Mouse (Mus musculus) heart, embryonic 16.5 days (tissue): ENCODE results near the gene Zfr. TPM values are rescaled to one million over a fixed set of nuclear protein-coding genes. Genes with fewer than 3 reads are reported as not detected.
A peak's percentile ranks its signal among the peaks of the same experiment; 100 is the strongest.
"Not testable (repeated sequence)": the region's sequence is repeated elsewhere in the genome, so short reads cannot be mapped to it uniquely, and the experiment has no call there.

Source experiments
- ATAC-seq: fragments of 200-750 bp; cut with Nextera tagmentation; replicated peaks from 2 replicates; pipeline ENCODE4 v1.8.0; 2017; ENCODE audit warnings: moderate number of reproducible peaks; ENCODE audit not compliant: insufficient read depth, low FRiP score; ENCODE audit errors: extremely low read depth
- H3K27ac ChIP-seq: fragments of 300-500 bp; sonication (generic); 2 replicates; pipeline ENCODE4 v1.5.1; 2014; ENCODE audit warnings: mild to moderate bottlenecking, low read length, control low read depth, moderate library complexity
- H3K27me3 ChIP-seq: fragments of 300-500 bp; sonication (generic); 2 replicates; pipeline ENCODE4 v1.6.1; 2014; ENCODE audit warnings: low read length, mixed read lengths; ENCODE audit not compliant: control insufficient read depth, insufficient read depth
- H3K36me3 ChIP-seq: fragments of 300-500 bp; sonication (generic); 2 replicates; pipeline ENCODE4 v1.6.1; 2014; ENCODE audit not compliant: control insufficient read depth, insufficient read depth
- H3K4me1 ChIP-seq: fragments of 300-500 bp; sonication (generic); 2 replicates; pipeline ENCODE4 v1.6.1; 2014; ENCODE audit warnings: low read length, mixed read lengths; ENCODE audit not compliant: control insufficient read depth, insufficient read depth
- H3K4me2 ChIP-seq: fragments of 300-500 bp; sonication (generic); 2 replicates; pipeline ENCODE4 v1.6.1; 2014; ENCODE audit warnings: low read depth, mild to moderate bottlenecking, control low read depth, low read length
- H3K4me3 ChIP-seq: fragments of 300-500 bp; sonication (generic); 2 replicates; pipeline ENCODE4 v1.5.1; 2014; ENCODE audit warnings: mild to moderate bottlenecking, control low read depth, low read length
- H3K9ac ChIP-seq: fragments of 300-500 bp; sonication (generic); 2 replicates; pipeline ENCODE4 v1.6.1; 2014; ENCODE audit warnings: low read length, control low read depth
- H3K9me3 ChIP-seq: fragments of 300-500 bp; sonication (generic); replicated peaks from 2 replicates; pipeline ENCODE4 v1.6.1; 2016; ENCODE audit warnings: low read length; ENCODE audit not compliant: control insufficient read depth
- WGBS: fragments of 180-500 bp; shearing (Covaris S2); extraction: QIAGEN DNeasy Blood & Tissue Kit; methylation state at CpG from one replicate; pipeline ENCODE4 v1.1.7; 2014; 5-methylcytosine and 5-hydroxymethylcytosine counted together
- polyA plus RNA-seq: library from polyadenylated mRNA; unstranded; fragments of >200 nt; fragmentation: Nextera tagmentation; extraction: Ambion mirVana; gene quantifications from 2 replicates; pipeline ENCODE4 v1.2.1, GENCODE M21; 2015

The Zfr gene
- polyA plus RNA-seq, 1 experiment from 2014 or later, result 89.4 TPM

DNA sequence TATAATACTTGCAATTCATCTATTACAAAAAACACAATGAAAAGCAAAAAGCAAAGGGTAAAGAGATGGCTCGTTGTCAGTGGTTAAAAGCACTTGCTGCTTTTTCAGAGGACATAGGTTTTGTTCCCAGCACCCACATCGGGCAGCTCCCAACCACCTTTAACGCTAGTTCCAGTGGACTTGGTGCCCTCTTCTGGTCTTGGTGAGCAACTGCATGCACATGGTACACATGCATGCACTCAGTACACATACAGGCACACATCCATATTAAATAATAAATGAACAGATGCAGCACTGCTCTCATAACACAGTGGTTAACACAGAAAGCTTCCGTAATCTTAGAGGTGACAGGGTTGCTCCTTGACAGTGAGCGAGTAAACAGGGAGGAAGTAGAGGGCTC is 20.3 kb upstream of the Zfr start:
- WGBS, result 89% methylated on average over 5 of the region's 5 CpGs
- no peaks in the 10 kb centered on the region for H3K36me3 ChIP-seq
- H3K9ac ChIP-seq, result no peak overlapping the region
- H3K9me3 ChIP-seq, result 0 out of 2 replicates have a peak, but pooled peaks cover 2% of the 10 kb centered on the region
- H3K27ac ChIP-seq, result no peak overlapping the region
- H3K4me1 ChIP-seq, result no peaks in the 10 kb centered on the region
- H3K27me3 ChIP-seq, result no peaks in the 10 kb centered on the region
- no peak overlapping the region for H3K4me3 ChIP-seq
- no peak overlapping the region for H3K4me2 ChIP-seq
- ATAC-seq, result no peak

DNA sequence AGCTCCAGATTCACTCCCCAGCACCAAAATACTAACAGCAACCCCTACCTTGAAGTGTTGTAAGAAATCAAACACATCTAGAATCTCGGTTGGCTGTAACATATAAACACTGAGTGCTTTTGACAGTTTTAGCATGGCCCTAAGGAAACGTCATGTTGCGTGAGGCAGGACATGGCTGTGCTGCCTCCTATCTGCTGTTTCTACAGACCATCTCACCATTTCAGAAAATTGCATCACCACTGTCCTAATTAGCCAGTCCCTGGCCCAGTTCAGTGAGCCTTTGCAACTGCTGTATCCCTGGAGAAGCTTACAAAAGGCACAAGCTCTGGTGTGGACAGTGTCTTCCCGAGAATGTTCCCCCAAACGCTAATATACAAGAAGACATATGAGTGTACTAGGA is 16.7 kb upstream of the Zfr start:
- no peaks in the 10 kb centered on the region for H3K4me1 ChIP-seq
- no peak overlapping the region for H3K9ac ChIP-seq
- H3K4me2 ChIP-seq, result no peak overlapping the region
- no peaks in the 10 kb centered on the region for H3K27me3 ChIP-seq
- ATAC-seq, result no peak
- H3K36me3 ChIP-seq, result no peaks in the 10 kb centered on the region
- 0 out of 2 replicates have a peak, but pooled peaks cover 2% of the 10 kb centered on the region for H3K9me3 ChIP-seq
- no peak overlapping the region for H3K27ac ChIP-seq
- no peak overlapping the region for H3K4me3 ChIP-seq
- WGBS, result 67% methylated on average over 5 of the region's 5 CpGs

DNA sequence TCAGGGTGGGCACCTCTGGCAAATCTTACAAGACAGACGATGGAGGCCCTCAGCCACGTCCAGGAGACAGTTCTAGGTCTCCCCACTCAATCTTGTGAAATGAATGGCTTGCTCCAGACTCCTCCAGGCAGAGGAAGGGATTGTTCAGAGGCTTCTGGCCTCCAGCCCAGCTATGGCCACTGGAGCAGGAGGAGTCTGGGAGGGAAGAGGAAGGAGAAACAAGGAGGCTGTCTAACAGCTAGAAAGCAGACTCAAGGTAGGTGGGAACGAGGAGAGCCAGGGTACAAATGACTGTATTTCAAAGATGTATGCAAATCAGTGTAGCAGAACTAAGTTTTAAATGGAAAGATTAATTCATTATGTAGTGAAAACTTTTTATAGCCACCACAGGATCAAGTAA is 13.9 kb upstream of the Zfr start:
- H3K9ac ChIP-seq, result no peak overlapping the region
- no peak overlapping the region for H3K4me3 ChIP-seq
- 0 out of 2 replicates have a peak, but pooled peaks have one; percentile 41 for ATAC-seq
- H3K27me3 ChIP-seq, result no peaks in the 10 kb centered on the region
- H3K4me2 ChIP-seq, result no peak overlapping the region
- no peak overlapping the region for H3K27ac ChIP-seq
- no peaks in the 10 kb centered on the region for H3K9me3 ChIP-seq
- H3K36me3 ChIP-seq, result no peaks in the 10 kb centered on the region
- H3K4me1 ChIP-seq, result no peaks in the 10 kb centered on the region
- 46% methylated on average over 3 of the region's 3 CpGs for WGBS

DNA sequence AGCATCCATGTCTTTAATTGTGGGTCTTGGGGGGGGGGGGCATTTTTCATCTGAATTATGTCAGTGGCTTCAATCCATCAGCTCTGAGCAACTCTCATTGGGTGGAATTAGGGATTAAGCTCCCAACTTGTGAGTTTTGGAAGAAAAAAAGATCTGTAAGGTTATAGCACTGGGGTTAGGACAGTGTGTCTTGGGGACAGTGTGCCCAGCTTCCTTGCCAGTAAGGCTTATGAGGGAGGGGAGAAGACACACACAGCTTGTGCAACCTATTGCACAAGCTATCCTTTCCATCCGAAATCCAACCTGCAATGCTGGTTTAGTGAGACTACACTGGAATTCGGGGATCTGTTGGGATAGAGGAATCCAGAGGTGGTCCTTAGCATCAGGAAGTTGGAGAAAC is 12.8 kb upstream of the Zfr start:
- WGBS, result 76% methylated on average over 2 of the region's 2 CpGs

DNA sequence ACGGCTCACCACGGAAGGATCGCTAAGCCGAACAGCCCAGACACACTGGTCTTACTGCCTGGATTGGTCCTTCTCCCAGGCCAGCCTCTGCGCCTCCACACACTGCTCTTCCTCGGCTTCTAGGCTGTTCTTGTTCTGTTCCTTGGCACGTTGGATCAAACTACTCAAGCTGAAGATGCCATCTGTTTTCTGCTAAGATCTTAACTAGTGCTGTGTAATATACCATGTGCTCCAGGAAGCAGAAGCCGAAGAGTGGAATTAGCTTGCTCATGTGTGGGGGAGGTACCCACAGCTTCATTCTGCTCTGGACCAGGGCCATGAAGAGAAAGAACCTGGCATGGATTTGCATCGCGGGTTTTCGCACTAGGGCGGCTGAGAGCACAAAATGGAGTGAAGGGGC is 11.2 kb upstream of the Zfr start:
- no peaks in the 10 kb centered on the region for H3K9me3 ChIP-seq
- H3K9ac ChIP-seq, result no peak overlapping the region
- H3K36me3 ChIP-seq, result no peaks in the 10 kb centered on the region
- H3K4me3 ChIP-seq, result no peak overlapping the region
- no peak for ATAC-seq
- H3K27me3 ChIP-seq, result no peaks in the 10 kb centered on the region
- 87% methylated on average over 12 of the region's 12 CpGs for WGBS
- no peak overlapping the region for H3K4me2 ChIP-seq
- H3K27ac ChIP-seq, result no peak overlapping the region
- H3K4me1 ChIP-seq, result peaks cover 6% of the 10 kb centered on the region

More for the DNA sequence above, 12.8 kb upstream of the Zfr start:
- ATAC-seq, result no peak
- Histone ChIP-seq H3K36me3 (no peaks in the 10 kb centered on the region), H3K4me1 (no peaks in the 10 kb centered on the region), H3K4me2 (no peak overlapping the region), H3K27ac (no peak overlapping the region), H3K27me3 (no peaks in the 10 kb centered on the region), H3K9me3 (no peaks in the 10 kb centered on the region), H3K9ac (no peak overlapping the region), H3K4me3 (no peak overlapping the region)

DNA sequence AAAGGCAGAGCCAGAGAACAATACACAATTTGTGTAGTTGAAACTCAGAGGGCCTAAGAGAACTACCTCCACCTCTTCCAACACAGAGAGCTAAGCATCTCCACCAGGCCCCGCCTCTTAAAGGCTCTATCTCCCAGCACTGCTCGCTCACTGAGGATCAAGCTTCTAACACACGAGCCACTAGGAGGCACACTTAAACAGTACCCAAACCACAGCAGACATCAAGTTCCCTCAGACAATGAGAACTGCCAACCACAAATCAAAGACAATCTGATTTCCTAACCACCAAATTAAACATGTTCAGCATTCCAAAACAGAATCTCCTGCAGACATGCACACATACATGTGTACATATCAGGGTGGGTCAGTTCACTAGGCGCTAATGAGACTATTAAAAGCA is 9.4 kb upstream of the Zfr start:
- Histone ChIP-seq H3K36me3 (no peaks in the 10 kb centered on the region), H3K27ac (no peak overlapping the region), H3K9me3 (no peaks in the 10 kb centered on the region), H3K4me3 (no peak overlapping the region), H3K4me2 (no peak overlapping the region), H3K4me1 (peaks cover 11% of the 10 kb centered on the region), H3K9ac (no peak overlapping the region), H3K27me3 (no peaks in the 10 kb centered on the region)
- WGBS, result 77% methylated on average over 4 of the region's 4 CpGs
- ATAC-seq, result no peak

DNA sequence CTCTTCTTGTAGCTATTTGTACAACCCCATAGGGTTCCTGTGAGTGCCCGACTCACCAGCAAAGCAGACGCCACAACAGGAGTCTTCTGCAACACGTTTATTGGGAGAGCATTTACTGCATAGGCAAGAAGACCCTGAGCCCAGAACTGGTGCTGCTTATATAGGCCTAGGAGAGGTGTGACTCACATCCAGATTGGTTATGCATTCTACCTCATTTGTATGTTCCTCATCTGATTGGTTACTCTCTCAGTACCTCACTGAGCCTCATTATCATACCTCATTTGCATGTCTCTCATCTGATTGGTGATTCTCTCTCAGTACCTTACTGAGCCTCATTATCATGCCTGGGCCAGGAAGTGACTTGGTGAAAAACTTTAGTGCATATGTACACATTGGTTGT is 8.7 kb upstream of the Zfr start:
- not testable (repeated sequence) for H3K27ac ChIP-seq, H3K9me3 ChIP-seq, H3K36me3 ChIP-seq, H3K9ac ChIP-seq, ATAC-seq, H3K27me3 ChIP-seq, H3K4me2 ChIP-seq, H3K4me3 ChIP-seq
- H3K4me1 ChIP-seq, result peaks cover 11% of the 10 kb centered on the region
- WGBS, result 84% methylated on average over 3 of the region's 3 CpGs

DNA sequence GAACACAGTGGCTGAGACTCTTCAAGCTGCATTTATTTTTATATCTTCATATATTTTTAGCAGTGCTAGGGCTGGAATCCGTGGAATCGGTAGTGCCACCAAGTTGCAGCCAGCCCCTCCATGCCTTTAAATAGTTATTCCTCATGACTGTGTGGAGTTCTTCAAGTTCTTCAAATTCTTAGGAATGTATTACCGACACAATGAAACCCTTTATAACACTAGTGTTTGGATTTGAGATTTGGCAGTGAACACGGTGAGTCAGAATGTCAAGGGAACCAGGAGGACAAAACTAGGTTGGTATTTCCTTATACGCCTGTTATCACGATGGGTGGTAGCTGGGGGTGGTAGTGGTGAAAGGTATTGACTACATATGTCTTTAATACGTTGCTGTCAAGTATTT is 6.4 kb upstream of the Zfr start:
- H3K36me3 ChIP-seq, result no peaks in the 10 kb centered on the region
- peak overlapping the region; percentile 86 for H3K27ac ChIP-seq
- peak overlapping the region; percentile 22; the same call in 1 of the 2 replicates for H3K4me2 ChIP-seq
- H3K9ac ChIP-seq, result no peak overlapping the region
- WGBS, result 19% methylated on average over 7 of the region's 7 CpGs
- no peaks in the 10 kb centered on the region for H3K27me3 ChIP-seq
- no peaks in the 10 kb centered on the region for H3K9me3 ChIP-seq
- ATAC-seq, result peak; percentile 71
- no peak overlapping the region for H3K4me3 ChIP-seq
- H3K4me1 ChIP-seq, result peaks cover 11% of the 10 kb centered on the region

DNA sequence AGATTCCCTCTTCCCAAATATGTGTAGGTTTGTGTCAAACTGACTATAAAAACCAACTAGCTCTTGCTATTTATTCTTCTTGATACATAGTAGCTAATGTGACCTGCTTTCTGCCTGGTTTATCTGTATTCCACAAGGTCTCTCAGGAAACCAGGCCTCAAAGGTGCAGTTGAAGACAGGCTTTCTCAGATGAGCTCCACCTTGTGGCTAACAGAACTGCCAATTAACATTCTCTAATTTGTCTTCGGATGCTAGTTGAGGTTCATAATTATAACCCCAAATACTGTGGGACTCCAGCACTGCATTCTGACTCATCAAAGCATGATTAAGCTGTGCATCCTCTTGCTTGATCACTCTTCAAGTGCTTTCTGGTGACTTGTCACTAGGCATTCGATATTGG is 4.2 kb upstream of the Zfr start:
- no peak overlapping the region for H3K9ac ChIP-seq
- WGBS, result 68% methylated on average over 2 of the region's 2 CpGs
- H3K36me3 ChIP-seq, result no peaks in the 10 kb centered on the region
- no peak overlapping the region for H3K4me2 ChIP-seq
- no peak overlapping the region for H3K4me3 ChIP-seq
- no peaks in the 10 kb centered on the region for H3K27me3 ChIP-seq
- no peak overlapping the region for H3K27ac ChIP-seq
- H3K4me1 ChIP-seq, result peaks cover 16% of the 10 kb centered on the region
- no peak for ATAC-seq
- H3K9me3 ChIP-seq, result no peaks in the 10 kb centered on the region

DNA sequence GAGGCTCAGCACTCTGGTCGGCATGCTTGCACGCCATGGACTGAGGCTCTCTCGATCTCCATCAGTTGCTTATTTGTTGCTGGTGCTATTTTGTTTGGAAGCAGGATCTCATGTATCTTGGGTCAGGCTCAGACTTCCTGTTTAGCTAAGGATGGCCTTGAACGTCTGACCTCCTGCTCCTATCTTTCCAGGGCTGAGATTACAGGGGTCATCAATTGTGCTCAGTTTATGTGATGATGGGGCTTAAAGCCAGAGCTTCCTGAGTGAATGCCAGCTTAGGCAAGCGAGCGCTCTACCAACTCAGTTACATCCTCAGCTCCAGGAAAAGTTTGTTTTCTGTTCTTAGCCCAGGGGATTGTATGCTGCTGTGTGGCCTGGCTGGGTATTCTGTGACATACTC is 3.1 kb upstream of the Zfr start:
- Histone ChIP-seq H3K4me2 (no peak overlapping the region), H3K9ac (no peak overlapping the region), H3K36me3 (no peaks in the 10 kb centered on the region), H3K27me3 (no peaks in the 10 kb centered on the region), H3K9me3 (no peaks in the 10 kb centered on the region), H3K4me3 (no peak overlapping the region), H3K4me1 (peaks cover 16% of the 10 kb centered on the region), H3K27ac (no peak overlapping the region)
- no peak for ATAC-seq
- WGBS, result 56% methylated on average over 6 of the region's 6 CpGs
